Mouse (Mus musculus) liver, embryonic 16.5 days (tissue): ENCODE results near the gene Eef1akmt2. TPM values are rescaled to one million over a fixed set of nuclear protein-coding genes. Genes with fewer than 3 reads are reported as not detected.

Experiments used
- ATAC-seq: fragments of 200-750 bp; cut with Nextera tagmentation; 2 replicates; pipeline ENCODE4 v1.8.0; 2017; ENCODE audit warnings: low read depth, mild to moderate bottlenecking, moderate number of reproducible peaks, moderate library complexity
- H3K27ac ChIP-seq: fragments of 300-500 bp; sonication (generic); 2 replicates; pipeline ENCODE4 v1.5.1; 2014; ENCODE audit warnings: mild to moderate bottlenecking, low read length
- H3K27me3 ChIP-seq: fragments of 300-500 bp; sonication (generic); 2 replicates; pipeline ENCODE4 v1.6.1; 2014; ENCODE audit warnings: low read depth, low read length, mixed read lengths; ENCODE audit not compliant: control insufficient read depth, insufficient read depth
- H3K36me3 ChIP-seq: fragments of 300-500 bp; sonication (generic); 2 replicates; pipeline ENCODE4 v1.6.1; 2014; ENCODE audit warnings: mild to moderate bottlenecking; ENCODE audit not compliant: control insufficient read depth, insufficient read depth
- H3K4me1 ChIP-seq: fragments of 300-500 bp; sonication (generic); 2 replicates; pipeline ENCODE4 v1.6.1; 2014; ENCODE audit warnings: low read depth, low read length, mixed read lengths; ENCODE audit not compliant: control insufficient read depth
- H3K4me2 ChIP-seq: fragments of 300-500 bp; sonication (generic); 2 replicates; pipeline ENCODE4 v1.6.1; 2014; ENCODE audit warnings: low read depth, low read length, mixed read lengths
- H3K4me3 ChIP-seq: fragments of 300-500 bp; sonication (generic); 2 replicates; pipeline ENCODE4 v1.5.1; 2014; ENCODE audit warnings: low read depth, mild to moderate bottlenecking, low read length
- H3K9ac ChIP-seq: fragments of 300-500 bp; sonication (generic); 2 replicates; pipeline ENCODE4 v1.6.1; 2014; ENCODE audit warnings: low read depth, low read length
- H3K9me3 ChIP-seq: fragments of 300-500 bp; sonication (generic); replicated peaks from 2 replicates; pipeline ENCODE4 v1.6.1; 2016; ENCODE audit warnings: low read length; ENCODE audit not compliant: control insufficient read depth
- WGBS: fragments of 180-500 bp; shearing (Covaris S2); extraction: QIAGEN DNeasy Blood & Tissue Kit; methylation state at CpG from one replicate; pipeline ENCODE4 v1.1.7; 2014; ENCODE audit not compliant: insufficient replicate concordance; 5-methylcytosine and 5-hydroxymethylcytosine counted together
- polyA plus RNA-seq: library from polyadenylated mRNA; unstranded; fragments of >200 nt; fragmentation: Nextera tagmentation; extraction: Ambion mirVana; gene quantifications from 2 replicates; pipeline ENCODE4 v1.2.1, GENCODE M21; 2015

The Eef1akmt2 gene
- polyA plus RNA-seq, 1 experiment from 2014 or later = 12.5 TPM

DNA sequence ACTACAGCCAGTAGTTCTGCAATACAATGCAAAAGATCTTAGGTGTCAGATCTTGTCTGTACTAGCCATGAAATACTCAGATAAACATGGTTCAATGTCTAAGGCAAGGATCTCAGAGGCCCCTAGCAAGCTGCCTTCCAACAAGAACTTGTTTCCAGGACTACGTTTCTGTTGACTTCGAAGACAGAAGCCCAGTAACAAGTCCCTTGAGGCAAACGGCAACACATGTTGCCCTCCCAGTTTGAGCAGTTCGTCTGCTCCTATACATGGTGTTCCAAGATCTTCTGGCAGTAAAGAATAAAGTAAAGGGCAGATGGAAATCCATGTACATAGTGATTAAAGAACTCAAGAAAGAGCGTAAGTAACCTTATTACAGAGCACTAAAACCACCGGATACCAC lies 888 bp upstream of the Eef1akmt2 start:
- ATAC-seq = no peak

DNA sequence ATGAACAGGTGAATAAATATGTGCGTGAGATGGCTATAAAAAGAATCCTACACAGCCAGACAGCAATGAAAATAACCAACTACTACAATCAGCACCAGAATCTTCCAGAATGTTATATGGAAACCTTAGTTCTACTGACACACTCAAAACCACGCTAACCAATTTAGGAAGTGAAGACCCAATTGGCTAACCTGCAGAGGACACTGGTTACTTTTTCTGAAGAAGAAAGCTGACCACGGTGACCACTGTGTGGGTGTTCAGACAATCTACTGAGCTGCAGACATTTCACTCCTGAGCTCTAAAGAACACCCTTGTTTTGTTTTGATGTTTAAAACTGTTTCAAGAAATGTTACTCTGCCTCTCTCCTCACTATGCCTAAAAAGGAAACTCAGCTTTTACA lies 9.3 kb downstream of the Eef1akmt2 start:
- 56% methylated on average over 3 of the region's 3 CpGs for WGBS
- no peak overlapping the region for H3K4me3 ChIP-seq
- no peak overlapping the region for H3K27ac ChIP-seq
- H3K9me3 ChIP-seq = no peaks in the 10 kb centered on the region
- no peak for ATAC-seq
- no peaks in the 10 kb centered on the region for H3K27me3 ChIP-seq
- peaks cover 2% of the 10 kb centered on the region; the same call in 1 of the 2 replicates for H3K36me3 ChIP-seq
- H3K9ac ChIP-seq = no peak overlapping the region
- no peak overlapping the region for H3K4me2 ChIP-seq
- H3K4me1 ChIP-seq = no peaks in the 10 kb centered on the region

More for the DNA sequence above, 888 bp upstream of the Eef1akmt2 start:
- no peak overlapping the region for H3K4me3 ChIP-seq
- no peak overlapping the region for H3K9ac ChIP-seq
- 77% methylated on average over 6 of the region's 6 CpGs for WGBS
- no peak overlapping the region for H3K4me2 ChIP-seq
- no peaks in the 10 kb centered on the region for H3K36me3 ChIP-seq
- H3K27me3 ChIP-seq = no peaks in the 10 kb centered on the region
- no peaks in the 10 kb centered on the region for H3K9me3 ChIP-seq
- H3K27ac ChIP-seq = no peak overlapping the region
- H3K4me1 ChIP-seq = peaks cover 8% of the 10 kb centered on the region

DNA sequence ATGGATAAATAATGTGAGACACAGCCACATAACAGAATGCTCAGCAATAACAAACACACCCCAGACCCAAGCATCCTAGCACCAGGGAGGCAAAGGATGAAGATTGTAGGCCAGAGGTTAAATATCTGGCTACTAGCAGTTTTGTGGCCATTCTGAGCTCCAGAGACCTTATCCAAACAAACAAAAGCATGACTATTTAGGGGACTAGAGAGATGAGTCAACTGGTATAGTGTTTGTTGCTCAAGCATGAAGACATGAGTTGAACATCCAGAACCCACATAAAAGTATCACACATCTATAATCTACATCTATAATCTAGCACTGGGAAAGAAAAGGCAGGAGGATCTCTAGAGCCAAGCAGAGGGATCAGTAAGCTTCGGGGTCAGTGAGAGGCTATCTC lies 10.0 kb downstream of the Eef1akmt2 start:
- no peaks in the 10 kb centered on the region for H3K27me3 ChIP-seq
- 79% methylated on average over 1 of the region's 1 CpGs for WGBS
- peaks cover 2% of the 10 kb centered on the region; the same call in 1 of the 2 replicates for H3K36me3 ChIP-seq
- no peaks in the 10 kb centered on the region for H3K9me3 ChIP-seq
- H3K4me2 ChIP-seq = no peak overlapping the region
- ATAC-seq = no peak
- H3K27ac ChIP-seq = no peak overlapping the region
- H3K4me1 ChIP-seq = no peaks in the 10 kb centered on the region
- no peak overlapping the region for H3K4me3 ChIP-seq
- H3K9ac ChIP-seq = no peak overlapping the region

- Histone ChIP-seq H3K4me2 (no peak overlapping the region), H3K4me3 (no peak overlapping the region)
Observed at GRCm38 (mm10) chr7:132841287-132841686, 11.2 kb downstream of the Eef1akmt2 start.

DNA sequence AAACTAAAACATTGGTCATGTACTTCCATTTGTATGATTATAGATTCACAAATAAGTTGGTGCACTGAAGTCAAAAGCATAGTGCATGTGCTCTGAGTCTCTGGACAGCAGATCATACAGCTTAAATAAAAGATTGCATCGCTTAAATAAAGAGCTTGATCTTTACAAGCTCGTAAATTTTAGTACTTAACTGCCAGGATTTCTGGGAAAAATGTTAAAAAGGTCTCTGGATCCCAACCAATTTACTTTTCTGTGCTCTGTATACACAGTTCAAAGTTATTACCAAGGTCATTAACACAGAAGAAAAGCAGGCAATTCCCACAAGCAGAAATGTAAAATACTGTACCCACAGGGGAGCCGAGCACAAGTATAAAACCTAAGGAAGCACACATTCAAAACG lies 21.5 kb downstream of the Eef1akmt2 start:
- H3K4me2 ChIP-seq = no peak overlapping the region
- H3K9ac ChIP-seq = no peak overlapping the region
- no peak for ATAC-seq
- no peaks in the 10 kb centered on the region for H3K27me3 ChIP-seq
- no peak overlapping the region for H3K4me3 ChIP-seq
- H3K36me3 ChIP-seq = 0 out of 2 replicates have a peak, but pooled peaks cover 2% of the 10 kb centered on the region
- no peak overlapping the region for H3K27ac ChIP-seq
- WGBS = 75% methylated on average over 4 of the region's 4 CpGs
- no peaks in the 10 kb centered on the region for H3K9me3 ChIP-seq
- no peaks in the 10 kb centered on the region for H3K4me1 ChIP-seq

More at GRCm38 (mm10) chr7:132841287-132841686, 11.2 kb downstream of the Eef1akmt2 start:
- Histone ChIP-seq H3K36me3 (no peaks in the 10 kb centered on the region), H3K9ac (no peak overlapping the region), H3K27me3 (no peaks in the 10 kb centered on the region), H3K27ac (no peak overlapping the region), H3K4me1 (no peaks in the 10 kb centered on the region), H3K9me3 (no peaks in the 10 kb centered on the region)
- 59% methylated on average over 5 of the region's 5 CpGs for WGBS
- no peak for ATAC-seq

DNA sequence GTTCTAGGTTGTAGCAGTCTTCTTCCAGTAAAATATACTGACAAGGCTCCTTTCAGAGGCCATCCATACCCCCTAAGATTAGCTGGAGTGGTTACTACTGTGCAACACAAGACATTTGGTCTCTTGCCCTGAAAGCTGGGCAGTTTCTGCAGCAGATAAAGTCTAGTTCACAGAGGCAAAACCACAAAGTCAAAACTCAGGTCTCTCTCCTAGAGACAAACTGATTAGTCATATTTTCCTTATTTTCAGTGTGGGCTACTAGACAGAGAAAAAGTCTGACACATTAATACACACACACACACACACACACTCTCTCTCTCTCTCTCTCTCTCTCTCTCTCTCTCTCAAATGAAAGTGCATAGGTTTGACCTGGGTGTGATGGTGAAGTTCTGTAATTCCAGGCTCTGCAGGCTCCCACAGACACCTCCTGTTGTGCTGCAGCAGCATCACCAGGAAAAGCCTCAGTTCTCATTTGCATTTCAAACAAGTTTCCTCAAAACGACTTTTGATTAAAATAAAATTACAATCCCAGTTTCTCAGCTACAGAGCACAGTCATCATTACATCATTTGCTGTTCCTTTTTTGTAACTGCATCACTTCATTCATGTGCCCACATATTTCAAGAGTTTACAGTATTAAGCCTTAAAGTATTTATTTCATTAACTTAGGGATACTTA lies 28.0 kb downstream of the Eef1akmt2 start:
- H3K27ac ChIP-seq = no peak overlapping the region
- no peak for ATAC-seq
- H3K36me3 ChIP-seq = 0 out of 2 replicates have a peak, but pooled peaks cover 2% of the 10 kb centered on the region
- no peaks in the 10 kb centered on the region for H3K27me3 ChIP-seq
- no peak overlapping the region for H3K4me2 ChIP-seq
- H3K9me3 ChIP-seq = no peaks in the 10 kb centered on the region
- no peak overlapping the region for H3K9ac ChIP-seq
- no peaks in the 10 kb centered on the region for H3K4me1 ChIP-seq
- WGBS = 5% methylated on average over 1 of the region's 1 CpGs
- no peak overlapping the region for H3K4me3 ChIP-seq

- no peak overlapping the region for H3K9ac ChIP-seq
- H3K36me3 ChIP-seq = 0 out of 2 replicates have a peak, but pooled peaks cover 2% of the 10 kb centered on the region
- no peak overlapping the region for H3K27ac ChIP-seq
- H3K4me1 ChIP-seq = no peaks in the 10 kb centered on the region
- no peaks in the 10 kb centered on the region for H3K9me3 ChIP-seq
- no peak for ATAC-seq
- H3K27me3 ChIP-seq = no peaks in the 10 kb centered on the region
- H3K4me2 ChIP-seq = no peak overlapping the region
- no peak overlapping the region for H3K4me3 ChIP-seq
Observed at GRCm38 (mm10) chr7:132823832-132824231, 28.6 kb downstream of the Eef1akmt2 start.

DNA sequence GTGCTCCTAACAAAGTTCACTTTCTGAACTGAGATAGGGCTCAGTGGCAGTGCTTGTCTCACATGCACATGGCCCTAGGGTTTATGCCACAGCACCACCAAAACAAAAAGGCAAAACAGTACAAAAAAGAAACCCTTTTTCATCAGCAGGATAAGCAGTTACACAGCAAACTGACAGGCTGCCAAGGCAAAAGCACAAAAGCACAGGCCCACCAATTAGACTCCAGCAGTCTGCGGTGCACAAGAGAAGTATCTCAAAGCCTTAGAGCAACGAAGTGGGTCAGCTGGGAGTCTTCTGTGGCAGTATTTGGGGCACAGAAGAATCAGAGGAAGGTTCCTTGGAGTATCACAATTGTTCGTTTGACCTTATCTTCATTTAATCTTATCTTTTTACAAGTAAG lies 31.8 kb downstream of the Eef1akmt2 start:
- no peaks in the 10 kb centered on the region for H3K27me3 ChIP-seq
- no peak overlapping the region for H3K27ac ChIP-seq
- no peak overlapping the region for H3K4me3 ChIP-seq
- no peak overlapping the region for H3K9ac ChIP-seq
- no peaks in the 10 kb centered on the region for H3K4me1 ChIP-seq
- 66% methylated on average over 3 of the region's 3 CpGs for WGBS
- H3K4me2 ChIP-seq = no peak overlapping the region
- ATAC-seq = no peak
- H3K36me3 ChIP-seq = no peaks in the 10 kb centered on the region
- no peaks in the 10 kb centered on the region for H3K9me3 ChIP-seq

GRCm38 (mm10) chr7:132817056-132817455 lies 35.4 kb downstream of the Eef1akmt2 start:
- H3K27me3 ChIP-seq = peaks cover 8% of the 10 kb centered on the region; the same call in 1 of the 2 replicates
- 76% methylated on average over 6 of the region's 6 CpGs for WGBS
- peaks cover 13% of the 10 kb centered on the region for H3K4me1 ChIP-seq
- ATAC-seq = no peak
- H3K36me3 ChIP-seq = no peaks in the 10 kb centered on the region
- H3K4me3 ChIP-seq = no peak overlapping the region
- no peaks in the 10 kb centered on the region for H3K9me3 ChIP-seq
- H3K9ac ChIP-seq = no peak overlapping the region
- H3K4me2 ChIP-seq = no peak overlapping the region
- no peak overlapping the region for H3K27ac ChIP-seq
